In the genomic region with DNA sequence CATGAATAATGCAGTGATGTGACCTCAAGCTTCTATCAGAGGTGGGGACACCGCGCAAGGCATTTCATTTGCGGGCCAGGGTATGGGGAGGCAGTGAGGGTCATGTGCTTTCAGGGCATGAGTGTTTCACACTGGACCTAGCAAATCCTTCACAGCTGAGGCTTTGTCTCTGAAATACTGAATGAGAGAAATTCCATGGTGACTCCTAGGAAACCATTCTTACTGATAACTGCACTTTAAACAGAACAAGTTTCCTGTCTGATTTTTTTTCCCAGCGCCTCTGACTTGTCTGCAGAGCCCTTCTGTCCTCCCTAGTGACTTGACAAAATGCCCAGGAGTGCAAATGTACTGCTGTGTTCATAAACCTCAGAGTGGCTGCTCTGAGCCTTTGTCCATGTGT, we compare ENCODE assay signal across 14 mouse cellular contexts. TPM values are rescaled to one million over a fixed set of nuclear protein-coding genes. Genes with fewer than 3 reads are reported as not detected.
A peak's percentile ranks its signal among the peaks of the same experiment; 100 is the strongest.
DNase-seq lines count a peak whose midpoint lies in the region; ATAC-seq lines count a peak whose summit lies in the region.
"Had no signal": no experiment of that assay in that cellular context is flagged by ENCODE, and none has a peak within 500 bp of the region (broad histone marks: within the 10 kb centered on the region; RNA-seq: fewer than 3 reads in every experiment).

No protein-coding gene starts in this region.

- ATAC-seq in forebrain, embryonic 11.5 days (replicated peaks; ENCODE audit: low FRiP score), result peak; percentile 64
- peak; percentile 86 for ATAC-seq in midbrain, embryonic 11.5 days (ENCODE audit: low FRiP score)
- ATAC-seq in frontal cortex, adult (ENCODE audit: low TSS enrichment), result no peak

- H3K4me2 ChIP-seq in forebrain, embryonic 11.5 days (ENCODE audit: low read depth, low read length, severe bottlenecking), result no peak overlapping the region; the same call in 1 of the 2 replicates
- no peak overlapping the region for H3K4me2 ChIP-seq in midbrain, embryonic 11.5 days
- H3K4me2 ChIP-seq: embryonic facial prominence, embryonic 13.5 days; heart, embryonic 11.5 days had no signal

- H3K9ac ChIP-seq in forebrain, embryonic 11.5 days (ENCODE audit: low read length), result peak overlapping the region; percentile 24
- H3K9ac ChIP-seq in midbrain, embryonic 11.5 days (ENCODE audit: low read length), result no peak overlapping the region
- H3K9ac ChIP-seq: embryonic facial prominence, embryonic 13.5 days had no signal

- DNase-seq in kidney, postnatal 14 days, result peak; percentile 24
- no peak for DNase-seq in kidney, postnatal 25 days
- DNase-seq in cerebellum, adult 9-10 months, result peak; percentile 56
- peak; percentile 72 for DNase-seq in forebrain, embryonic 11.5 days (ENCODE audit: low spot score)
- DNase-seq in midbrain, embryonic 11.5 days (ENCODE audit: low spot score, missing footprints), result peak; percentile 97
- DNase-seq in frontal cortex, postnatal 14 days (ENCODE audit: low spot score in 2 of 2), result no peak
- no peak for DNase-seq in gastrocnemius, adult 8-10 months (ENCODE audit: low spot score in 2 of 2)
- DNase-seq: kidney, adult 9 months; right cerebral cortex, postnatal 14 days had no signal

- peaks cover 12% of the 10 kb centered on the region for H3K27me3 ChIP-seq in forebrain, embryonic 11.5 days (ENCODE audit: control insufficient read depth, insufficient read depth, low read length)
- peaks cover 21% of the 10 kb centered on the region for H3K27me3 ChIP-seq in midbrain, embryonic 11.5 days (ENCODE audit: control insufficient read depth, insufficient read depth, low read length)
- H3K27me3 ChIP-seq: embryonic facial prominence, embryonic 13.5 days had no signal

- peaks cover 3% of the 10 kb centered on the region; the same call in 1 of the 2 replicates for H3K36me3 ChIP-seq in forebrain, embryonic 11.5 days (ENCODE audit: control insufficient read depth, insufficient read depth, low read length)
- H3K36me3 ChIP-seq in midbrain, embryonic 11.5 days (ENCODE audit: control insufficient read depth, insufficient read depth, low read length), result no peaks in the 10 kb centered on the region

- no peak overlapping the region for H3K4me3 ChIP-seq in forebrain, embryonic 11.5 days (ENCODE audit: low read depth, low read length)
- no peak overlapping the region for H3K4me3 ChIP-seq in midbrain, embryonic 11.5 days (ENCODE audit: low read depth, low read length)
- H3K4me3 ChIP-seq: embryonic facial prominence, embryonic 13.5 days had no signal

- H3K9me3 ChIP-seq in forebrain, embryonic 11.5 days (ENCODE audit: control insufficient read depth, low read length), result no peaks in the 10 kb centered on the region
- H3K9me3 ChIP-seq in midbrain, embryonic 11.5 days (ENCODE audit: control insufficient read depth, low read length), result no peaks in the 10 kb centered on the region
- H3K9me3 ChIP-seq: embryonic facial prominence, embryonic 13.5 days had no signal

- 9% methylated on average over 4 of the region's 4 CpGs for WGBS in forebrain, embryonic 11.5 days
- 17% methylated on average over 4 of the region's 4 CpGs for WGBS in midbrain, embryonic 11.5 days

- H3K27ac ChIP-seq in forebrain, embryonic 11.5 days (ENCODE audit: low read depth, low read length), result peak overlapping the region; percentile 93
- H3K27ac ChIP-seq in midbrain, embryonic 11.5 days (ENCODE audit: low read depth, low read length), result peak overlapping the region; percentile 55
- H3K27ac ChIP-seq: embryonic facial prominence, embryonic 13.5 days had no signal

- peaks cover 77% of the 10 kb centered on the region for H3K4me1 ChIP-seq in forebrain, embryonic 11.5 days (replicated peaks; ENCODE audit: control insufficient read depth, insufficient read depth, low read length)
- peaks cover 89% of the 10 kb centered on the region for H3K4me1 ChIP-seq in midbrain, embryonic 11.5 days (ENCODE audit: control insufficient read depth, insufficient read depth, low read length)

RNA-seq across cellular contexts. Expression of a gene that starts 41.5 kb away (rescaled TPM):
- not detected in 2 replicates for polyA plus RNA-seq in forebrain, embryonic 11.5 days (2014; fragmentation: Nextera tagmentation; extraction: Ambion mirVana)
- not detected in 2 replicates for polyA plus RNA-seq in midbrain, embryonic 11.5 days (2014; fragmentation: Nextera tagmentation; extraction: Ambion mirVana)
- not detected for total RNA-seq in gastrocnemius, adult 8-10 months (2022)
- total RNA-seq: left cerebral cortex, postnatal 25 days had no signal
- polyA plus RNA-seq: embryonic facial prominence, embryonic 13.5 days; heart, embryonic 11.5 days; thymus, postnatal 0 days had no signal

Comparison
In these comparisons a context has a peak if more than half of its experiments do, and no peak if none do; other contexts are left out.
1. DNase-seq: peak in kidney, postnatal 14 days (single experiment), cerebellum, adult 9-10 months (single experiment), forebrain, embryonic 11.5 days (single experiment) and midbrain, embryonic 11.5 days (single experiment); none in kidney, postnatal 25 days (0 of 2), frontal cortex, postnatal 14 days (0 of 2) and gastrocnemius, adult 8-10 months (0 of 2).